Mouse (Mus musculus): ENCODE data around the gene Gm49405. TPM values are rescaled to one million over a fixed set of nuclear protein-coding genes. Genes with fewer than 3 reads are reported as not detected.
A peak's percentile ranks its signal among the peaks of the same experiment; 100 is the strongest.
"Not testable (repeated sequence)": the region's sequence is repeated elsewhere in the genome, so short reads cannot be mapped to it uniquely, and the experiment has no call there.

Gm49405 gene
- polyA plus RNA-seq (2012; rRNA removed): 3.1 and 3.2 TPM in 2 replicates

DNA sequence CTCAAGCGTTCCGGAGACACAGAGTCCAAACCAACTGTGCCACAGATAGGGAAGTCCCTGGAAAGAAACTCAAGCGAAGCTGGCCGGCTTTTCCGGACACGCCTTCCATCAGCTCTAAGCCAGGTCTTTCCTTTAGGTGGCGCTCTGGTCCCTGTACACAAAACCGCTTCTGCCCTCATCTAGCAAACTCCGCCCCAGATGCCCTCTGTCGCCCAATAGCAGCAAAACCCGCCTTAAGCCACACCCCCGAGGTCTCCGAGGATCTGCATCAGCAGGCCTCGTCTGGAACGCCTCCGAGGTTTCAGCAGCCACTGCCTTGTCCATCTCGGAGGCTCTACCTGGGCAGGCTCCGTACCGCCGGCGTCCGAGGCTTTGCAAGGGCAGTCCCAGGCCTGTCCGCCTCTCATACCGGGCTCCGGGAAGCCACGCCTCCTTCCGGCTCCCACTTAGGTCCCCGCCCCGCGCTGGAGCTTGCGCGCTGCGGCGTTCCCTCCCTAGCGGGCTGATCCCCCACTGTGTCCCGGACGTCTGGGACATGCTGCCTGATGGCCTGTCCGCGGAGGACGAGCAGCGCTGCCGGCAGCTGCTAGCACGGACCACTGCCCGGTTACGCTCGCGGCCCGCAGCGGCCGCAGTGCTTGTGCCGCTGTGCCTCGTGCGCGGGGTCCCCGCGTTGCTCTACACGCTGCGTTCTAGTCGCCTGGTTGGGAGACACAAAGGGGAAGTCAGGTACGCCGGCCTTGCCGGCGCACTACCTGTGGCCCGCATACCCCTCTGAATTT, at the start of gene Gm49405, which contains the start of gene Nudt8:
Gm49405 (plus strand) TSS at position 508 of the 782 bp plus-strand sequence.
Nudt8 (plus strand) TSS at position 462 of the 782 bp plus-strand sequence.
- no peaks in the 10 kb centered on the region for H3K4me1 ChIP-seq (ENCODE audit: control insufficient read depth, insufficient read depth, low read length)
- peak within 1 kb of the TSS; percentile 88 for H3K27ac ChIP-seq (ENCODE audit: insufficient read depth, low read length)
- TF ChIP-seq POLR2A (IDR thresholded peaks at IDR 0.05; ENCODE audit: extremely low read depth, insufficient read depth, low read length) (peak; percentile 75; the same call in 1 of the 2 replicates), CTCF (IDR thresholded peaks at IDR 0.05; ENCODE audit: extremely low read depth, insufficient read depth, low read length) (peak; percentile 75)
- H3K4me3 ChIP-seq (ENCODE audit: insufficient read depth, low read length): peak within 1 kb of the TSS; percentile 51

DNA sequence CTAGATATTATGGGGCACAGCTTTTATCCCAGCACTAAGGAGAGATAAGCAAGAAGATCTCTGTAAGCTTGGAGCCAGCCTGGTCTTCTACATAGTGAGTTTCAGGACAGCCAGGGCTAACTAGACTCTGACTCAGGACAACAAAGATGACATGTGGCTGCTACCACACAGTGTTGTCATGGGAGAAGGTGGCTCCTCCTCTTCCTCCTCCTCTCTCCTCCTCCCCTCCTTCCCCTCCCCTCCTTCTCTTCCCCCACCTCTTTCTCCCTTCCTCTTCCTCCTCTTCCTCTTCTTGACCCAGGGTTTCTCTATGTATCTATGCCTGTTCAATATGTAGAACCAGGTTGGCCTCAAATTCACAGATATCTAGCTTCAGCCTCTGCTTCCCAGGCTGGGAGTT, 49.0 kb upstream of the Gm49405 start:
- no peaks in the 10 kb centered on the region for H3K4me1 ChIP-seq (ENCODE audit: control insufficient read depth, insufficient read depth, low read length)
- H3K4me3 ChIP-seq (ENCODE audit: insufficient read depth, low read length): no peak overlapping the region
- H3K27ac ChIP-seq (ENCODE audit: insufficient read depth, low read length): no peak overlapping the region
- TF ChIP-seq CTCF (IDR thresholded peaks at IDR 0.05; ENCODE audit: extremely low read depth, insufficient read depth, low read length) (no peak), POLR2A (IDR thresholded peaks at IDR 0.05; ENCODE audit: extremely low read depth, insufficient read depth, low read length) (no peak)

DNA sequence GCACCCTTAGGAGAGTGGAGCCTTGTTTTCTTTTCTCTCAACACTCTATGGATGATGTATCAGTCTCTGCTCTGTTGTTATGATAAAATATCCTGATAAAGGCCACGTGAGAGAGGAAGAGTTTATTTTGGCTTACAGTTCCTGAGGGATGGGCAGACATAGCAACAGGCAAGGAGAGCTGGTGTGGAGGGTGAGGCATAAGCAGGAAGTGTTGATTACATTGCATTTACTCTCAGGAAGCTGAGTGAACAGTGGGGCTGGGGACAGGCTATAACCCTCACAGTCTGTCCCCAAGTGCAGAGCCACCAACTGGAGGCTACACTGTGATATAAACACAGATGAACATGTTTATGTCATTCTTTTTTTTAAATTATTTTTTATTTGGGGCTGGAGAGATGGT, 48.3 kb upstream of the Gm49405 start:
- no peaks in the 10 kb centered on the region for H3K4me1 ChIP-seq (ENCODE audit: control insufficient read depth, insufficient read depth, low read length)
- H3K4me3 ChIP-seq (ENCODE audit: insufficient read depth, low read length): no peak overlapping the region
- H3K27ac ChIP-seq (ENCODE audit: insufficient read depth, low read length): no peak overlapping the region
- TF ChIP-seq CTCF (IDR thresholded peaks at IDR 0.05; ENCODE audit: extremely low read depth, insufficient read depth, low read length) (no peak), POLR2A (IDR thresholded peaks at IDR 0.05; ENCODE audit: extremely low read depth, insufficient read depth, low read length) (no peak)

- TF ChIP-seq CTCF (IDR thresholded peaks at IDR 0.05; ENCODE audit: extremely low read depth, insufficient read depth, low read length): no peak
- TF ChIP-seq POLR2A (IDR thresholded peaks at IDR 0.05; ENCODE audit: extremely low read depth, insufficient read depth, low read length): no peak
- Histone ChIP-seq H3K27ac (ENCODE audit: insufficient read depth, low read length) (no peak overlapping the region), H3K4me1 (ENCODE audit: control insufficient read depth, insufficient read depth, low read length) (no peaks in the 10 kb centered on the region), H3K4me3 (ENCODE audit: insufficient read depth, low read length) (no peak overlapping the region)
These were observed 45.4 kb upstream of the Gm49405 start for GRCm38 (mm10) chr19:3955033-3955432.

DNA sequence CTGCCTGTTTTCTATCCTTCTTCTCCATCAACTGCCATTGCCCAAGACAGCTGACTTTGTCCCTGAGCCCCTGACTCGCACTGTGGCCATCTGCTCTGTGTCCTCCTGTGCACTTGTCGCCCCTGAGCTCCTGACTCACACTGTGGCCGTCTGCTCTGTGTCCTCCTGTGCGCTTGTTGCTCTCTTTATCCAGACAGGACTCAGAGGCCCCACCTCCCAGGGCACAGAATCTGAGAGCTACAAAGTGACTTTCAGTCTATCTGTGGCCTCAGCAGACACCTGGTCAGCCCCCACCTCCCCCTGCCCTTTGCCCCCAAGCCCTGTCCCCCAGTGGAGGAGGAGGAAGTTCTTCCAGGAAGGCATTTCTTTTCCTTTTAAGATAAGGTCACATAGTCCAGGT, 44.6 kb upstream of the Gm49405 start:
- TF ChIP-seq POLR2A (IDR thresholded peaks at IDR 0.05; ENCODE audit: extremely low read depth, insufficient read depth, low read length) (no peak), CTCF (IDR thresholded peaks at IDR 0.05; ENCODE audit: extremely low read depth, insufficient read depth, low read length) (no peak)
- Histone ChIP-seq H3K27ac (ENCODE audit: insufficient read depth, low read length) (no peak overlapping the region), H3K4me1 (ENCODE audit: control insufficient read depth, insufficient read depth, low read length) (no peaks in the 10 kb centered on the region), H3K4me3 (ENCODE audit: insufficient read depth, low read length) (no peak overlapping the region)

DNA sequence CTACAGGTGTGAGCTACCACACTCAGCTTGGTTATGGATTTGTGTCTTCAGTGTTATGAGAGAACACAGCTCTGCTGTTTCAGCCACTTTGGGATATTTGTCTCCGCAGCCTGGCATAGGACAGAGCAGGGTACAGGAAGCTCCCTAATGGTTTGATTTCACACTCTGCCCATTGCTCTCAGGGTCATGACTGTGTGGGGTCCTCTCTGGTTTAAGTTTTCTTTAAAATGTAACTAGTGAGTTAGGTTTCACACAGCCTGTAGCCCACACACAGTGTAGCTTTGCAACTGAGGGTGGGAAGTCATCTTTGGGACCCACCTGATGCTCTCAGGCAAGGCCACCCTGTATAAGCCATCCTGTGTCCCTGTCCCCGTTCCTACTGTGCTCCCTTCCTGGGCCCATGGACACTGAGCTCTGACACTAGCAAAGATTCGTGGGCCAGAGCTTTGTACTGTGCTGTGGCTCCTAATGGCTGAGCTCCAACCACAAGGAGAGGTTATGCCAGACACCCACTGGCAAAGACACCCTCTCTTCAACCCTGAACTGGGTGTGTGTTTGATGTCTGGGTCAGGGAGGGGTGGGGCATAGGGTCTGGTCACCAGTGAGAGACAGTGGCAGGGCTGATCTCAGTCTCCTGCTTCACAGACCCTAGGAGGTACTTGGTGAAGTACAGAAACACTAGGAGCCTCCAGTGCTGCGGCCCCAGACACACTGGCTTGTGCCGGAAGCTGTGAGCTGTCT, 43.0 kb upstream of the Gm49405 start:
- not testable (repeated sequence) for H3K4me1 ChIP-seq (ENCODE audit: control insufficient read depth, insufficient read depth, low read length); H3K27ac ChIP-seq (ENCODE audit: insufficient read depth, low read length); H3K4me3 ChIP-seq (ENCODE audit: insufficient read depth, low read length)

DNA sequence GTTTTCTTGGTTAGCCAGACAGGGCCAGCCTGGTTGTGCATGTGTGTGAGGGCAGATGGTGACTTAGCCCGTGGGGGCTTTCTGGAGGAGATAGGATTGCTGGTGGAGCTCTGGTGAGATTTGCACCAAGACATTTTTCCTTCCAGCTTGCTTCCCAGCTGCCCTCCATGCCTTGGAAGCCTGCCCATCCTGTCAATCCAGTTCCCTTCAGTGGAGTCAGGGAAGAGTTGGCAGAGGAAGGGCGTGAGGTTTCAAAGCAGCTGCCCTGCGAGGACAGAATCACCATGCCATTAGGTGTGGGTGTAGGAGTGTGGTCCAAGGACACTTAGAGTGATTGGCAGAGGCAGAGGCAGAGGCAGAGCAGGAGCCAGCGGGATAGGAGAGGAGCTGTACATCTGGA, 42.0 kb upstream of the Gm49405 start, which contains the start of gene Aldh3b3:
Aldh3b3 (plus strand) TSS at position 176 of the 400 bp plus-strand sequence.
- no peaks in the 10 kb centered on the region for H3K4me1 ChIP-seq (ENCODE audit: control insufficient read depth, insufficient read depth, low read length)
- H3K27ac ChIP-seq (ENCODE audit: insufficient read depth, low read length): no peak within 1 kb of the TSS
- no peak for TF ChIP-seq CTCF (IDR thresholded peaks at IDR 0.05; ENCODE audit: extremely low read depth, insufficient read depth, low read length)
- no peak for TF ChIP-seq POLR2A (IDR thresholded peaks at IDR 0.05; ENCODE audit: extremely low read depth, insufficient read depth, low read length)
- no peak within 1 kb of the TSS for H3K4me3 ChIP-seq (ENCODE audit: insufficient read depth, low read length)

GRCm38 (mm10) chr19:3959030-3959429, 41.4 kb upstream of the Gm49405 start:
- no peaks in the 10 kb centered on the region for H3K4me1 ChIP-seq (ENCODE audit: control insufficient read depth, insufficient read depth, low read length)
- H3K27ac ChIP-seq (ENCODE audit: insufficient read depth, low read length): no peak overlapping the region
- H3K4me3 ChIP-seq (ENCODE audit: insufficient read depth, low read length): no peak overlapping the region
- TF ChIP-seq CTCF (IDR thresholded peaks at IDR 0.05; ENCODE audit: extremely low read depth, insufficient read depth, low read length): no peak
- no peak for TF ChIP-seq POLR2A (IDR thresholded peaks at IDR 0.05; ENCODE audit: extremely low read depth, insufficient read depth, low read length)

DNA sequence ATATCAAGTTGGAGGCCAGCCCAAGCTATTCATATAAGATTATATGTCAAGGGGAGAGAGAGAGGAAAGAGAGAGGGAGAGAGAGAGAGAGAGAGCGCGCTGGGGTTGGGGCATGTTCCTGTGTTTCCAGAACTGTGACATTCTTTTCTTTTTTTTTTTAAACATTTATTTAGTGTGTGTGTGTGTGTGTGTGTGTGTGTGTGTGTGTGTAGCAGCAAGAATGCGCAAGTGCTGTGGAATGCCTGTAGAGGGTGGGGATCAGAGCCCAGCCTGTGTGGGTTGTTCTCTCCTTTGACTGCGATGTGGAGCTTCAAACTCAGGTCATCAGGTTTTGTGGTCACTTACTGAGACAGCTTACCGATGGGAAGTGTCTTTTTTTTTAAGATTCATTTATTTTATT, 40.2 kb upstream of the Gm49405 start:
- Histone ChIP-seq H3K4me1 (ENCODE audit: control insufficient read depth, insufficient read depth, low read length) (no peaks in the 10 kb centered on the region), H3K27ac (ENCODE audit: insufficient read depth, low read length) (no peak overlapping the region), H3K4me3 (ENCODE audit: insufficient read depth, low read length) (no peak overlapping the region)
- TF ChIP-seq POLR2A (IDR thresholded peaks at IDR 0.05; ENCODE audit: extremely low read depth, insufficient read depth, low read length) (no peak), CTCF (IDR thresholded peaks at IDR 0.05; ENCODE audit: extremely low read depth, insufficient read depth, low read length) (no peak)

- not testable (repeated sequence) for H3K4me1 ChIP-seq (ENCODE audit: control insufficient read depth, insufficient read depth, low read length); H3K27ac ChIP-seq (ENCODE audit: insufficient read depth, low read length); H3K4me3 ChIP-seq (ENCODE audit: insufficient read depth, low read length)
These were observed 38.6 kb upstream of the Gm49405 start for GRCm38 (mm10) chr19:3961805-3962204.

All from cortical plate, adult 2 months (tissue).